Mouse (Mus musculus) heart, postnatal 36 days (tissue): Measurements from ENCODE around the gene Sox2. TPM values are rescaled to one million over a fixed set of nuclear protein-coding genes. Genes with fewer than 3 reads are reported as not detected.

Experiments used
- DNase-seq, 2 experiments: peaks; one replicate each; pipeline ENCODE4 v3.0.0; 2021 to 2022
- intact Hi-C: fragments of 180-260 bp; cut with DNase I; formaldehyde crosslinking; loops from one replicate; pipeline ENCODE4 v1.15.1; 2025
- total RNA-seq, 2 experiments: library from RNA; stranded (reverse); gene quantifications; 2 replicates each; pipeline ENCODE4 v1.2.3; 2021

Sox2 gene
- total RNA-seq, 2 experiments from 2014 or later = 0.16 TPM; not detected in 1

DNA sequence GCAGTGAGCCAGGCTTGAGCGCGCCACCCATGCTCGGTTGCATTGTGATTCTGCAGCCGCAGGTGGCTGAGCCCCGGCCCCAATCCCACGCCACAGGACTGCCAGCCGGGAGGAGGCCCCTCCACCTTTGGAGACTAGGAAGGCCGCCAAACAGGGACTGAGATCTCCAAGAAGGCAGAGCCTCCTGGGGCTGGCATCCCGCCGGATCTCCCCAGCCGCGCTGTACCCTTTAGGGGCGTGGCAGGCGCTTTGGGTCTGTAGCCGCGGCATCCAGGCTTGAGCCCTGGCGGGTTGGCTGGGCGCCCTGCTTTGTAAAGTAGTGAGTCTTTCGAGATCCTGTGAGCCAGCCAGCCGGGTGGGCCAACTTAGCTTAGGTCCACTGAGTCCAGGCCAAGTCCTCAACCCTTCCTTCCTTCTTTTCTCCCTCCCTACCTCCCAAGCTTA lies 7.7 kb upstream of the Sox2 start:
- DNase-seq = no peak
- intact Hi-C loops = loop anchor here (5.0 kb wide), 1 partner anchor 685 kb away; no protein-coding TSS in a partner anchor

- DNase-seq = no peak
- intact Hi-C loops = loop anchor here (5.0 kb wide), 1 partner anchor 686 kb away; no protein-coding TSS in a partner anchor
Observed at GRCm38 (mm10) chr3:34643067-34643466, 7.1 kb upstream of the Sox2 start.

- intact Hi-C loops = loop anchor here (5.0 kb wide), 1 partner anchor 686 kb away; no protein-coding TSS in a partner anchor
- no peak for DNase-seq
Observed at GRCm38 (mm10) chr3:34643536-34644115, 6.6 kb upstream of the Sox2 start.

GRCm38 (mm10) chr3:34646169-34646568 lies 4.0 kb upstream of the Sox2 start:
- DNase-seq = no peak
- intact Hi-C loops = loop anchor here (5.0 kb wide), 1 partner anchor 676 kb away; no protein-coding TSS in a partner anchor

GRCm38 (mm10) chr3:34647688-34648087 lies 2.5 kb upstream of the Sox2 start:
- intact Hi-C loops = loop anchor here (1.0 to 5.0 kb wide), 3 partner anchors 456 to 835 kb away; no protein-coding TSS in a partner anchor
- peak; percentile 74 to 82 for DNase-seq

DNA sequence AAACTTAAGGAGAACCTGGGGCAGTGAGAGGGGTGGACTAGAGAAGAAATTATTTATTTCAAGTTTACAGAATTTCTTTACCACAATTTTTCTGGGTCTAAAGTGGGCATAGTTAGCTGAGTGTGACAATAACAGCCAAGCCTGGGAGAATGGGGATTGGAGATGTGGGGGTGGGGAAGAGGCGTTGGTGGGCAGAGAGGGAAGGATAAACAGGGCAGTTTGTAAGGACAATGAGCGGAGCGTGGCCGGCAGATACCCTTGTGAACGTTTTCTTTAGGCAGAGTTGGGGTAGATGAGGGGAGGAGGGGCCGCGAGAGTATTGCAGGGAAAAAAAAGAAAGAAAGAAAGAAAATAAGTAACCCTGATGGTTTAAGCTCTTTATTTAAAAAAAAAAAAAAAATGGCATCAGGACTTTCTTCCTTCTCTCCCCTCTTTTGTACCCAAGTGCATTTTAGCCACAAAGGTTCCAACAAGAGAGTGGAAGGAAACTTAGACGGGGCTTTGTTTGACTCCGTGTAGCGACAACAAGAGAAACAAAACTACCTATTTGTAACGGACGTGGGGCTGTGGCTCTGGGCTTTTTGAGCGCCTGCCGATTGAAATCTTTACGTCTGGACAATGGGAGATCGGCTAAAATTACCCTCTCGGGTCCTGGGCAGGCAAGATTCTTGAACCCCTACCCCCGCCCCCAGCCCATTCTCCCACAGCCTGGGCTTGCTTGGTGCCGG lies 1.9 kb upstream of the Sox2 start:
- intact Hi-C loops = loop anchor here (5.0 kb wide), 1 partner anchor 674 kb away; no protein-coding TSS in a partner anchor
- no peak for DNase-seq

GRCm38 (mm10) chr3:34648833-34649719 lies 1.1 kb upstream of the Sox2 start:
- DNase-seq = no peak
- intact Hi-C loops = loop anchor here (5.0 kb wide), 1 partner anchor 673 kb away; no protein-coding TSS in a partner anchor

- DNase-seq = peak in 1 of 2 experiments; percentile 26
- intact Hi-C loops = no loop called here
Observed at GRCm38 (mm10) chr3:34650621-34651361, 586 bp downstream of the Sox2 start.

GRCm38 (mm10) chr3:34651486-34652170 lies 1.4 kb downstream of the Sox2 start:
- intact Hi-C loops = no loop called here
- DNase-seq = no peak

DNA sequence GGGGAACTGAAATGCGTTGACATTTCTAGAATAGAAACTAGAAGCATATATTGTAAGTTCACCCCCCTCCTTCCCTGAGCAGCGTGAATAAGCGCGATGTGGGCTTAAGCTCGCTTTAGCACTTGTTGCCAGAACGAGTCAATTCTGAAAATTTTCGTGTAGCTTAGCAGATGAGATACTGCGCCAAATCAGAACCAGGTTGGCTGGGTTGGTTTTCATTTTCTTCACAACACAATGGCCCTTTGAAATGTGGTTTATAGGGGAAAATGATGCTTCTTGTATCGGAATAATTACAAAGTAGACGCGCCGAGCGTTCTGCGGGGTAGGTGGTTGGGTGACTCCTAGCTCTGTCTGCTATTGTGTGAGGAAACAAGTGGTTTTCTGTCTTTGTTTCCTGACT lies 2.4 kb downstream of the Sox2 start:
- intact Hi-C loops = no loop called here
- peak in 1 of 2 experiments; percentile 34 for DNase-seq

DNA sequence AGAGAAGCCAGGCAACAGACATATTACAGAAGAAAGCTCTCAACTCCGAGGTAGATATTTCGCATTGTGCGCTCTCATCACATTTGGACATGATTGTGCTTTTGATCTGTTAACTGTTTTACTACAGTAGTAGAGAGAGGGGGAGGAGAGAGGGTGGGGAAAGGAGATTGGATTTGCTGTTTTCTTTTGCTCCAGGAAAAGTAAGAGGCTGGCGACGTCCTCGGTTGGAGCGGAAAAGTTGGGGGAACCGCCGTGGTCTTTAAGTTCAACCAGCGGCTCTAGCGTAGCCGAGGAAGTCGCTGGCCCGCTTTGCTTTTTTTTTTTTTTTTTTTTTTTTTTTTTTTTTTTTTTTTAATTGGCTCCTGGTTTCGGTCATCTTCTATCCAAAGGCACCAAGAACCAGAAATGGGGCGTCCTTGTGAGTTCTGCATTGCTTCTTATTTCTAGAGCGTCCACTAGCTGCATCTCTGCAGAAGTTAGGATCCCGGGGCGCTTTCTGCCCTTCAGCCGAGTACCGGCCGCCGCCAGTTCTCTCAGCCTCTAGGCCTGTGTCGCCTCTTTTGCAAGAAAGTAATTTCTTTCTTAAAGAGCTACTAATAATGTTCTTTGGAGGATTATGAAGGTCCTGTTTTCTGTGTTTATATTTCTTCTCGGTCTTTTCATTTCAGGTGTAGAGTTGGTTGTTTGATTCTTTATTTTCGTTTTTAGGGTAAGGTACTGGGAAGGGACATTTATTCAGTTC lies 3.2 kb downstream of the Sox2 start:
- intact Hi-C loops = no loop called here
- peak in 1 of 2 experiments; percentile 16 for DNase-seq

GRCm38 (mm10) chr3:34653977-34654500 lies 3.8 kb downstream of the Sox2 start:
- intact Hi-C loops = no loop called here

GRCm38 (mm10) chr3:34654781-34655180 lies 4.6 kb downstream of the Sox2 start:
- intact Hi-C loops = no loop called here
- DNase-seq = no peak

More at GRCm38 (mm10) chr3:34653977-34654500, 3.8 kb downstream of the Sox2 start:
- no peak for DNase-seq

DNA sequence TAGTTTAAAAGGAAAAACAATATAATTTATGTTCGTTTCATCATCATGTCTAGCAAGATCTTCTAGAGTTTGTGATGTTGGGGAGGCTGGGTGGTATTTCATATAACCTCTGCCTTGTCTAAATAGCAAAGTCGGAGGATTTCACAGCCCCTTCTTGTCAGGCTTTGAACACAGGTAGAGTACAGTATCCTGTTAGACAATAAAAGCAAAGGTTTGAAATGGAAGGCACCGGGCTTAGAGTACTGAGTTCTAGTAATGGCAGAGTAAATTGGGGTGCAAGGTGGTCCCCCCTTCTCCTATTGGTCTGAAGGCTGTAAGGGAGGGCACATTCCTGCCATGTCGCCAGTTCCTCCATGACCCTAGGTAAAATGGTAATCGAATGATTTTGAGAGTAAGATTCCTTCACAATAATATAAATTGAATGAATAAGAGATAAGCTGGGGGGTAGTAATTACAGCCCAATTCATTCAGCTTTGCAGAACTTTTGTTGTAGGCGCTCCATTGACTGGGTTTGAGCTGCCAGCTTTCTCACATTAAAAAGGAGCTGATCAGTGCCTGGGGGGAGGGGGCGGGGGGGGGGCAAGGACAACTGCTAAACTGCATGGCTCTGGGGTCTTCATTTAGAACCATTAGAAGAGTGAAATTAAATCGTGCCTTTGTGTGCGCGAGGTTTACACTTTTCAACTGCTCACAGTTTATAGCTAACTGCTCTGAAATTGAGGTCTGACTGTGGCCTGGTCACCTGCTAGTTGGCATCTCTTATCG lies 5.3 kb downstream of the Sox2 start:
- DNase-seq = no peak
- intact Hi-C loops = no loop called here

GRCm38 (mm10) chr3:34656153-34656552 lies 5.9 kb downstream of the Sox2 start:
- no peak for DNase-seq
- intact Hi-C loops = no loop called here

- DNase-seq = no peak
- intact Hi-C loops = no loop called here
Observed at GRCm38 (mm10) chr3:34656813-34657700, 6.9 kb downstream of the Sox2 start.

DNA sequence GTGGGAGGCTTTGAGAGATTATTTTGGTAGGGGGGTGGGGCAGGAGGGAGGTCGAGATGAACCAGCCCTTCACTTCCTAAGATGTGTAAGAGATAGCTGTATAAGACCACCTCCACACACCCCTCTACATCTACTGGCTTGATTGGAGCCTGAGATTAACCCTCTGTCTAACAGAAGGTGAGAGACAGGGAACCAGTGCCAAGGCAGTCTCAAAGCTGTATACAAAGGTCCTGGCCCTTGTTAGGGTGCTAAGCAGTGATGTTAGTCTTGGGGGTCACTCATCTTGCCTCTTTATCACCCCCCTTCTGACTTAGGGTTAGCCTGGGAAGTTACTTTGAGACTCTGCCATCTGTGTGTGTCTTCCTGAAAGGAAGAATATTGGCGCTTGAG lies 7.5 kb downstream of the Sox2 start:
- DNase-seq = no peak
- intact Hi-C loops = no loop called here
